Mouse (Mus musculus) CH12.LX (cell line): ENCODE results near the gene Zfand6. TPM values are rescaled to one million over a fixed set of nuclear protein-coding genes. Genes with fewer than 3 reads are reported as not detected.

Experiments
- DNase-seq: peaks from one replicate; pipeline ENCODE4 v3.0.0-alpha.2; 2013; ENCODE audit errors: extremely low read depth
- H3K27ac ChIP-seq: 2 replicates; pipeline ENCODE4 v1.5.1; 2012; ENCODE audit warnings: low read depth, mild to moderate bottlenecking, control low read depth, moderate library complexity; ENCODE audit not compliant: insufficient read depth
- H3K27me3 ChIP-seq: replicated peaks from 2 replicates; pipeline ENCODE3; 2012; ENCODE audit warnings: inconsistent platforms
- H3K36me3 ChIP-seq, 2 experiments: replicated peaks in 1 of 2; 2 replicates each; pipeline versions ENCODE3 to v1.6.1; 2012; ENCODE audit warnings: inconsistent platforms in 1 of 2, low read length in 1 of 2, mild to moderate bottlenecking in 1 of 2, mixed read lengths in 1 of 2, moderate library complexity in 1 of 2; ENCODE audit not compliant: control insufficient read depth in 1 of 2, insufficient read depth in 1 of 2
- H3K4me1 ChIP-seq, 2 experiments: 2 replicates each; pipeline ENCODE4 v1.6.1; 2012; ENCODE audit warnings: inconsistent platforms in 1 of 2, moderate library complexity in 1 of 2; ENCODE audit not compliant: insufficient read depth in 2 of 2, control insufficient read depth in 1 of 2
- H3K4me2 ChIP-seq: 2 replicates; pipeline ENCODE4 v1.6.1; 2012; ENCODE audit warnings: low read depth, mild to moderate bottlenecking, control low read depth; ENCODE audit not compliant: poor library complexity, insufficient read depth, severe bottlenecking
- H3K4me3 ChIP-seq, 3 experiments: fragments of 150-350 bp in 1 of 3; sonication (generic) in 1 of 3; replicated peaks in 1 of 3; 2 replicates each; pipeline versions ENCODE3 to v1.5.1; 2011 to 2012; ENCODE audit warnings: low read depth in 2 of 3, low read length in 2 of 3, mild to moderate bottlenecking in 2 of 3, moderate library complexity in 2 of 3, control low read depth in 1 of 3, improper control_type of control experiment in 1 of 3, inconsistent platforms in 1 of 3, mixed read lengths in 1 of 3; ENCODE audit not compliant: poor library complexity in 1 of 3
- H3K79me2 ChIP-seq: replicated peaks from 2 replicates; pipeline ENCODE4 v1.6.1; 2012; ENCODE audit warnings: mild to moderate bottlenecking, moderate library complexity; ENCODE audit not compliant: control insufficient read depth, poor library complexity, insufficient read depth, severe bottlenecking; ENCODE audit errors: extremely low read depth
- H3K9ac ChIP-seq: 2 replicates; pipeline ENCODE4 v1.6.1; 2012; ENCODE audit warnings: low read depth, mild to moderate bottlenecking, control low read depth, moderate library complexity; ENCODE audit not compliant: insufficient read depth
- H3K9me3 ChIP-seq: replicated peaks from 2 replicates; pipeline ENCODE3; 2012; ENCODE audit warnings: low read length, inconsistent platforms, mixed read lengths
- BHLHE40 ChIP-seq: IDR thresholded peaks from 2 replicates; pipeline ENCODE4 v1.6.1; 2011; ENCODE audit warnings: mild to moderate bottlenecking, low read depth, low read length, improper control_type of control experiment
- CHD1 ChIP-seq: IDR thresholded peaks from 2 replicates; pipeline ENCODE4 v1.6.1; 2012; ENCODE audit warnings: low read depth, low read length, improper control_type of control experiment, inconsistent platforms
- ETS1 ChIP-seq: conservative IDR thresholded peaks from 2 replicates; pipeline ENCODE4 v1.6.1; 2012; ENCODE audit warnings: low read depth, mild to moderate bottlenecking, inconsistent platforms, low read length, improper control_type of control experiment, moderate library complexity
- GABPA ChIP-seq: IDR thresholded peaks from 2 replicates; pipeline ENCODE4 v1.6.1; 2012; ENCODE audit warnings: low read depth, low read length, improper control_type of control experiment, inconsistent platforms; ENCODE audit not compliant: insufficient replicate concordance
- JUN ChIP-seq: IDR thresholded peaks from 2 replicates; pipeline ENCODE4 v1.6.1; 2011; ENCODE audit warnings: low read depth, mild to moderate bottlenecking, low read length, improper control_type of control experiment, moderate library complexity; ENCODE audit not compliant: insufficient read depth
- JUND ChIP-seq: conservative IDR thresholded peaks from 2 replicates; pipeline ENCODE4 v1.6.1; 2011; ENCODE audit warnings: low read depth, low read length, improper control_type of control experiment
- KAT2A ChIP-seq: IDR thresholded peaks from 2 replicates; pipeline ENCODE4 v1.6.1; 2012; ENCODE audit warnings: low read length, improper control_type of control experiment, inconsistent platforms; ENCODE audit not compliant: insufficient replicate concordance
- MAFK ChIP-seq: IDR thresholded peaks from 2 replicates; pipeline ENCODE4 v1.6.1; 2011; ENCODE audit warnings: low read length, improper control_type of control experiment; ENCODE audit not compliant: insufficient replicate concordance
- MAX ChIP-seq: IDR thresholded peaks from 2 replicates; pipeline ENCODE4 v1.6.1; 2011; ENCODE audit warnings: low read length, improper control_type of control experiment
- MXI1 ChIP-seq: IDR thresholded peaks from 2 replicates; pipeline ENCODE4 v1.6.1; 2011; ENCODE audit warnings: mild to moderate bottlenecking, low read depth, low read length, improper control_type of control experiment
- NELFE ChIP-seq: IDR thresholded peaks from 2 replicates; pipeline ENCODE4 v1.6.1; 2011; ENCODE audit warnings: low read depth, low read length, improper control_type of control experiment
- NRF1 ChIP-seq: IDR thresholded peaks from 2 replicates; pipeline ENCODE4 v1.6.1; 2014; ENCODE audit warnings: low read depth, mild to moderate bottlenecking, inconsistent platforms, low read length, improper control_type of control experiment, moderate library complexity
- PAX5 ChIP-seq: IDR thresholded peaks from 2 replicates; pipeline ENCODE4 v1.6.1; 2012; ENCODE audit warnings: low read length, inconsistent platforms, mixed read lengths
- RCOR1 ChIP-seq: conservative IDR thresholded peaks from 2 replicates; pipeline ENCODE4 v1.6.1; 2012; ENCODE audit warnings: low read depth, mild to moderate bottlenecking, inconsistent platforms, low read length, improper control_type of control experiment
- SIN3A ChIP-seq: IDR thresholded peaks from 2 replicates; pipeline ENCODE4 v1.6.1; 2012; ENCODE audit warnings: low read length, improper control_type of control experiment, inconsistent platforms
- SMC3 ChIP-seq: IDR thresholded peaks from 2 replicates; pipeline ENCODE4 v1.6.1; 2011; ENCODE audit warnings: low read depth, low read length, improper control_type of control experiment
- TBP ChIP-seq: conservative IDR thresholded peaks from 2 replicates; pipeline ENCODE4 v1.6.1; 2011; ENCODE audit warnings: low read depth, low read length, improper control_type of control experiment
- USF1 ChIP-seq: IDR thresholded peaks from 2 replicates; pipeline ENCODE4 v1.6.1; 2014; ENCODE audit warnings: low read depth, mild to moderate bottlenecking, inconsistent platforms, low read length, improper control_type of control experiment
- ZC3H11A ChIP-seq: IDR thresholded peaks from 2 replicates; pipeline ENCODE4 v1.6.1; 2012; ENCODE audit warnings: low read depth, mild to moderate bottlenecking, inconsistent platforms, low read length, improper control_type of control experiment
- ZKSCAN1 ChIP-seq: IDR thresholded peaks from 2 replicates; pipeline ENCODE4 v1.6.1; 2012; ENCODE audit warnings: low read depth, inconsistent platforms, low read length, improper control_type of control experiment, borderline replicate concordance
- dilution Hi-C: fragments of 300-500 bp; cut with MboI; formaldehyde crosslinking; loops from 2 replicates; pipeline ENCODE4 v1.14.3; 2020; ENCODE audit warnings: low sequenced_read_pairs; ENCODE audit not compliant: extremely low pct_unique_long_range_greater_than_20kb, extremely low pct_ligation_motif_present
- in situ Hi-C: fragments of 300-500 bp; cut with MboI; formaldehyde crosslinking; loops from 3 replicates; pipeline ENCODE4 v1.14.3; 2019; ENCODE audit warnings: low sequenced_read_pairs, low pct_ligation_motif_present, low pct_unique_long_range_greater_than_20kb, mixed read lengths
- polyA plus RNA-seq: library from polyadenylated mRNA; unstranded; fragments of >175 nt; gene quantifications from 2 replicates; pipeline ENCODE4 v1.2.1, GENCODE M21; 2012; ENCODE audit warnings: low read depth; ENCODE audit not compliant: insufficient read length
- total RNA-seq, 2 experiments: library from RNA; depleted of rRNA; stranded (reverse); fragments of 300-350 nt in 1 of 2; fragments of >200 nt in 1 of 2; gene quantifications; 2 replicates each; pipeline ENCODE4 v1.2.3; 2012 to 2014

Zfand6 gene
- total and polyA plus RNA-seq, 3 experiments, result 57.5 to 196 (median 78.0) TPM

GRCm38 (mm10) chr7:84601331-84601730 lies 88.4 kb downstream of the Zfand6 start:
- in situ Hi-C loops (no loop called here), dilution Hi-C loops (no loop called here)
- Histone ChIP-seq H3K4me2 (no peak overlapping the region), H3K4me1 (peaks cover 22 to 68% of the 10 kb centered on the region in 2 experiments), H3K36me3 (peaks cover 41 to 54% of the 10 kb centered on the region in 2 experiments), H3K27ac (no peak overlapping the region; the same call in 1 of the 2 replicates), H3K9ac (no peak overlapping the region), H3K27me3 (no peaks in the 10 kb centered on the region), H3K9me3 (no peaks in the 10 kb centered on the region), H3K79me2 (peaks cover 41% of the 10 kb centered on the region), H3K4me3 (no peak overlapping the region)
- no peak for DNase-seq
- TF ChIP-seq NELFE (no peak), MAFK (no peak), BHLHE40 (no peak), JUND (no peak), SIN3A (no peak), NRF1 (no peak), ZKSCAN1 (no peak), PAX5 (no peak), USF1 (no peak), SMC3 (no peak), TBP (no peak), KAT2A (no peak)

- Histone ChIP-seq H3K4me2 (no peak overlapping the region), H3K9me3 (no peaks in the 10 kb centered on the region), H3K9ac (no peak overlapping the region), H3K4me1 (peaks cover 27 to 73% of the 10 kb centered on the region in 2 experiments), H3K79me2 (peaks cover 41% of the 10 kb centered on the region), H3K27ac (0 out of 2 replicates have a peak overlapping the region, but pooled peaks have one; percentile 10), H3K36me3 (peaks cover 41 to 57% of the 10 kb centered on the region in 2 experiments), H3K4me3 (no peak overlapping the region), H3K27me3 (no peaks in the 10 kb centered on the region)
- TF ChIP-seq CHD1 (no peak), MAFK (no peak), ETS1 (no peak), ZC3H11A (no peak), GABPA (no peak), JUN (no peak), MAX (no peak), USF1 (no peak), ZKSCAN1 (no peak), BHLHE40 (no peak), RCOR1 (no peak), KAT2A (no peak), MXI1 (no peak)
- dilution Hi-C loops, result no loop called here
- in situ Hi-C loops, result no loop called here
- no peak for DNase-seq
Measured at GRCm38 (mm10) chr7:84600631-84601030, 89.1 kb downstream of the Zfand6 start.
